Mouse (Mus musculus) MEL-GATA-1-ER (cell line): ENCODE results near the gene Edc4.
"Not testable (repeated sequence)": the region's sequence is repeated elsewhere in the genome, so short reads cannot be mapped to it uniquely, and the experiment has no call there.

Experiments
- DNase-seq: peaks from one replicate; pipeline ENCODE4 v3.0.0-alpha.2; 2012; ENCODE audit warnings: low read depth; ENCODE audit errors: extremely low read depth

Gene Edc4

GRCm38 (mm10) chr8:105880754-105881520 lies at the start of gene Edc4:
Edc4 (plus strand) TSS chr8:105880881.
- peak; percentile 70 for DNase-seq

- DNase-seq: not testable (repeated sequence)
Observed at GRCm38 (mm10) chr8:105833740-105834139, 46.9 kb upstream of the Edc4 start.

GRCm38 (mm10) chr8:105835318-105835717 lies 45.4 kb upstream of the Edc4 start:
- DNase-seq: peak; percentile 57

- DNase-seq: no peak
Observed at GRCm38 (mm10) chr8:105836991-105837390, 43.7 kb upstream of the Edc4 start.

- no peak for DNase-seq
Observed at GRCm38 (mm10) chr8:105839209-105839608, 41.5 kb upstream of the Edc4 start.

GRCm38 (mm10) chr8:105846678-105847077 lies 34.0 kb upstream of the Edc4 start:
- no peak for DNase-seq

- DNase-seq: no peak
Observed at GRCm38 (mm10) chr8:105850014-105850413, 30.7 kb upstream of the Edc4 start.

GRCm38 (mm10) chr8:105850611-105851010 lies 30.1 kb upstream of the Edc4 start:
- DNase-seq: no peak

GRCm38 (mm10) chr8:105851651-105852143 lies 29.0 kb upstream of the Edc4 start:
- peak; percentile 88 for DNase-seq

- no peak for DNase-seq
Observed at GRCm38 (mm10) chr8:105852146-105852729, 28.4 kb upstream of the Edc4 start.

GRCm38 (mm10) chr8:105853178-105853577 lies 27.5 kb upstream of the Edc4 start, which contains the start of gene Cenpt:
Cenpt (minus strand) TSS chr8:105853278.
- DNase-seq: no peak

GRCm38 (mm10) chr8:105854303-105854702 lies 26.4 kb upstream of the Edc4 start:
- no peak for DNase-seq

- DNase-seq: peak; percentile 86
Observed at GRCm38 (mm10) chr8:105854715-105855216, 25.9 kb upstream of the Edc4 start, which contains the start of gene Thap11. Thap11 (plus strand) TSS chr8:105855132.

GRCm38 (mm10) chr8:105855248-105856167 lies 25.2 kb upstream of the Edc4 start:
- no peak for DNase-seq

GRCm38 (mm10) chr8:105856168-105856835 lies 24.4 kb upstream of the Edc4 start:
- DNase-seq: no peak

- peak; percentile 81 for DNase-seq
Observed at GRCm38 (mm10) chr8:105858495-105858894, 22.2 kb upstream of the Edc4 start.

- no peak for DNase-seq
Observed at GRCm38 (mm10) chr8:105859314-105859713, 21.4 kb upstream of the Edc4 start.

GRCm38 (mm10) chr8:105860143-105860981 lies 20.3 kb upstream of the Edc4 start, which contains the start of gene Nutf2:
Nutf2 (plus strand) TSS chr8:105860580.
- DNase-seq: peak; percentile 98

GRCm38 (mm10) chr8:105861951-105862350 lies 18.7 kb upstream of the Edc4 start:
- no peak for DNase-seq
